Mouse (Mus musculus) spleen, adult 2 months (tissue): ENCODE results near the gene Kif2a. TPM values are rescaled to one million over a fixed set of nuclear protein-coding genes. Genes with fewer than 3 reads are reported as not detected.

Experiments used
- DNase-seq, 2 experiments: peaks; one replicate each; pipeline versions ENCODE4 v3.0.0 to v3.0.0-alpha.2; 2012 to 2021; ENCODE audit warnings: low spot score in 2 of 2, low read depth in 1 of 2
- H3K27ac ChIP-seq: fragments of 200-500 bp; 2 replicates; pipeline ENCODE4 v1.5.1; 2012; ENCODE audit warnings: low read length, inconsistent platforms; ENCODE audit not compliant: insufficient read depth
- H3K27me3 ChIP-seq: fragments of 200-500 bp; 2 replicates; pipeline ENCODE4 v1.6.1; 2012; ENCODE audit warnings: mild to moderate bottlenecking, moderate library complexity, low read length, inconsistent platforms; ENCODE audit not compliant: control insufficient read depth, insufficient read depth
- H3K36me3 ChIP-seq: fragments of 200-500 bp; 2 replicates; pipeline ENCODE4 v1.6.1; 2012; ENCODE audit warnings: mild to moderate bottlenecking, low read length, inconsistent platforms; ENCODE audit not compliant: control insufficient read depth, insufficient read depth
- H3K4me1 ChIP-seq: fragments of 200-500 bp; 2 replicates; pipeline ENCODE4 v1.6.1; 2011; ENCODE audit warnings: inconsistent platforms; ENCODE audit not compliant: control insufficient read depth, insufficient read depth, insufficient read length
- H3K4me3 ChIP-seq: fragments of 200-500 bp; 2 replicates; pipeline ENCODE4 v1.5.1; 2011; ENCODE audit warnings: mild to moderate bottlenecking, inconsistent platforms; ENCODE audit not compliant: insufficient read depth, insufficient read length; ENCODE audit errors: extremely low read depth
- CTCF ChIP-seq: fragments of 200-500 bp; IDR thresholded peaks from 2 replicates; pipeline ENCODE4 v1.5.1; 2011; ENCODE audit warnings: mild to moderate bottlenecking, inconsistent platforms; ENCODE audit not compliant: insufficient read depth, insufficient read length, insufficient replicate concordance; ENCODE audit errors: extremely low read depth
- POLR2A ChIP-seq: fragments of 200-500 bp; IDR thresholded peaks from 2 replicates; pipeline ENCODE4 v1.6.1; 2011; ENCODE audit warnings: low read depth, low read length, inconsistent platforms
- WGBS: fragments of 180-500 bp; shearing (Covaris S2); methylation state at CpG from one replicate; pipeline ENCODE4 v1.1.7; 2018; 5-methylcytosine and 5-hydroxymethylcytosine counted together
- polyA plus RNA-seq: library from polyadenylated mRNA; depleted of rRNA; stranded (reverse); fragments of >200 nt; gene quantifications from 2 replicates; pipeline ENCODE4 v1.2.3, GENCODE M21; 2012

Kif2a gene
- polyA plus RNA-seq, 1 experiment: 1.5 TPM

- peaks cover 19% of the 10 kb centered on the region for H3K36me3 ChIP-seq
- no peak overlapping the region for H3K27ac ChIP-seq
- TF ChIP-seq CTCF: no peak
- no peak for TF ChIP-seq POLR2A
- no peak overlapping the region for H3K4me3 ChIP-seq
- H3K4me1 ChIP-seq: no peaks in the 10 kb centered on the region
- WGBS: 96% methylated on average over 4 of the region's 4 CpGs
- no peaks in the 10 kb centered on the region for H3K27me3 ChIP-seq
- no peak for DNase-seq
These were observed 60.4 kb downstream of the Kif2a start for GRCm38 (mm10) chr13:106961496-106961895.

- WGBS: 96% methylated on average over 3 of the region's 3 CpGs
- H3K36me3 ChIP-seq: peaks cover 23% of the 10 kb centered on the region
- H3K4me3 ChIP-seq: no peak overlapping the region
- no peak for TF ChIP-seq CTCF
- no peak for TF ChIP-seq POLR2A
- H3K4me1 ChIP-seq: no peaks in the 10 kb centered on the region
- no peak for DNase-seq
- no peaks in the 10 kb centered on the region for H3K27me3 ChIP-seq
- no peak overlapping the region for H3K27ac ChIP-seq
These were observed 61.4 kb downstream of the Kif2a start for GRCm38 (mm10) chr13:106960557-106960956.

- no peak for TF ChIP-seq POLR2A
- no peak for TF ChIP-seq CTCF
- no peaks in the 10 kb centered on the region for H3K4me1 ChIP-seq
- DNase-seq: no peak
- H3K36me3 ChIP-seq: peaks cover 24% of the 10 kb centered on the region
- H3K27ac ChIP-seq: no peak overlapping the region
- no peak overlapping the region for H3K4me3 ChIP-seq
- 96% methylated on average over 3 of the region's 3 CpGs for WGBS
- no peaks in the 10 kb centered on the region for H3K27me3 ChIP-seq
These were observed 63.6 kb downstream of the Kif2a start for GRCm38 (mm10) chr13:106958286-106958685.

- Histone ChIP-seq H3K4me3 (no peak overlapping the region), H3K27me3 (no peaks in the 10 kb centered on the region), H3K27ac (no peak overlapping the region), H3K4me1 (no peaks in the 10 kb centered on the region), H3K36me3 (peaks cover 24% of the 10 kb centered on the region)
- DNase-seq: no peak
- 91% methylated on average over 4 of the region's 4 CpGs for WGBS
- TF ChIP-seq CTCF: no peak
- no peak for TF ChIP-seq POLR2A
These were observed 64.4 kb downstream of the Kif2a start for GRCm38 (mm10) chr13:106957554-106957953.

- Histone ChIP-seq H3K27ac (no peak overlapping the region), H3K4me1 (no peaks in the 10 kb centered on the region), H3K4me3 (no peak overlapping the region), H3K27me3 (no peaks in the 10 kb centered on the region), H3K36me3 (peaks cover 27% of the 10 kb centered on the region)
- DNase-seq: no peak
- 93% methylated on average over 3 of the region's 3 CpGs for WGBS
- TF ChIP-seq CTCF (no peak), POLR2A (no peak)
These were observed 67.0 kb downstream of the Kif2a start for GRCm38 (mm10) chr13:106954880-106955279.

GRCm38 (mm10) chr13:106947583-106947982 lies 74.3 kb downstream of the Kif2a start:
- no peak for DNase-seq
- 4% methylated on average over 6 of the region's 6 CpGs for WGBS
- no peak overlapping the region for H3K27ac ChIP-seq
- peak overlapping the region; percentile 91 for H3K4me3 ChIP-seq
- no peak for TF ChIP-seq POLR2A
- no peak for TF ChIP-seq CTCF
- H3K36me3 ChIP-seq: peaks cover 13% of the 10 kb centered on the region
- H3K27me3 ChIP-seq: no peaks in the 10 kb centered on the region
- H3K4me1 ChIP-seq: no peaks in the 10 kb centered on the region

GRCm38 (mm10) chr13:106946594-106947540 lies 75.1 kb downstream of the Kif2a start, which contains the start of gene Dimt1:
Gene Dimt1, plus strand, starts transcription at chr13:106947127.
- under 1% methylated on average over 68 of the region's 68 CpGs for WGBS
- Histone ChIP-seq H3K27me3 (no peaks in the 10 kb centered on the region), H3K4me3 (peak within 1 kb of the TSS; percentile 91), H3K36me3 (peaks cover 10% of the 10 kb centered on the region; the same call in 1 of the 2 replicates), H3K4me1 (no peaks in the 10 kb centered on the region), H3K27ac (peak within 1 kb of the TSS; percentile 9; the same call in 1 of the 2 replicates)
- TF ChIP-seq POLR2A (peak; percentile 20; the same call in 1 of the 2 replicates), CTCF (no peak)
- DNase-seq: peak; percentile 78 to 94
